Mouse (Mus musculus) limb, embryonic 14.5 days (tissue): ENCODE results near the gene Ttc21b. TPM values are rescaled to one million over a fixed set of nuclear protein-coding genes. Genes with fewer than 3 reads are reported as not detected.
"Not testable (repeated sequence)": the region's sequence is repeated elsewhere in the genome, so short reads cannot be mapped to it uniquely, and the experiment has no call there.

Experiments used
- ATAC-seq: fragments of 200-750 bp; cut with Nextera tagmentation; 2 replicates; pipeline ENCODE4 v1.8.0; 2017; ENCODE audit warnings: low read depth, moderate number of reproducible peaks, moderate TSS enrichment; ENCODE audit not compliant: low FRiP score
- DNase-seq: peaks from one replicate; pipeline ENCODE4 v3.0.0-alpha.2; 2015; ENCODE audit warnings: low spot score
- H3K27ac ChIP-seq: fragments of 300-500 bp; sonication (generic); replicated peaks from 2 replicates; pipeline ENCODE4 v1.5.1; 2014; ENCODE audit warnings: low read depth, mild to moderate bottlenecking, low read length, moderate library complexity, mixed read lengths
- H3K27me3 ChIP-seq: fragments of 300-500 bp; sonication (generic); 2 replicates; pipeline ENCODE4 v1.6.1; 2014; ENCODE audit warnings: low read length, mixed read lengths; ENCODE audit not compliant: control insufficient read depth, insufficient read depth
- H3K36me3 ChIP-seq: fragments of 300-500 bp; sonication (generic); 2 replicates; pipeline ENCODE4 v1.6.1; 2014; ENCODE audit warnings: mild to moderate bottlenecking, low read length, moderate library complexity, mixed read lengths; ENCODE audit not compliant: control insufficient read depth, insufficient read depth
- H3K4me1 ChIP-seq: fragments of 300-500 bp; sonication (generic); 2 replicates; pipeline ENCODE4 v1.6.1; 2014; ENCODE audit warnings: antibody characterized with exemption, low read length, mixed read lengths; ENCODE audit not compliant: control insufficient read depth, insufficient read depth
- H3K4me2 ChIP-seq: fragments of 300-500 bp; sonication (generic); replicated peaks from 2 replicates; pipeline ENCODE4 v1.6.1; 2014; ENCODE audit warnings: low read depth, mild to moderate bottlenecking, low read length, moderate library complexity; ENCODE audit not compliant: severe bottlenecking
- H3K4me3 ChIP-seq: fragments of 300-500 bp; sonication (generic); replicated peaks from 2 replicates; pipeline ENCODE4 v1.5.1; 2014; ENCODE audit warnings: low read length
- H3K9ac ChIP-seq: fragments of 300-500 bp; sonication (generic); 2 replicates; pipeline ENCODE4 v1.6.1; 2014; ENCODE audit warnings: mild to moderate bottlenecking, low read depth, low read length, moderate library complexity; ENCODE audit not compliant: severe bottlenecking
- H3K9me3 ChIP-seq: fragments of 300-500 bp; sonication (generic); 2 replicates; pipeline ENCODE4 v1.6.1; 2016; ENCODE audit warnings: low read length; ENCODE audit not compliant: control insufficient read depth
- POLR2A ChIP-seq: fragments of 200-500 bp; IDR thresholded peaks from 2 replicates; pipeline ENCODE4 v1.8.0; 2012; ENCODE audit warnings: inconsistent platforms, mild to moderate bottlenecking, moderate library complexity, borderline replicate concordance; ENCODE audit not compliant: insufficient read depth, insufficient read length; ENCODE audit errors: extremely low read depth
- WGBS: fragments of 180-500 bp; shearing (Covaris S2); extraction: QIAGEN DNeasy Blood & Tissue Kit; methylation state at CpG from one replicate; pipeline ENCODE4 v1.1.7; 2014; 5-methylcytosine and 5-hydroxymethylcytosine counted together
- polyA plus RNA-seq, 2 experiments: library from polyadenylated mRNA; depleted of rRNA in 1 of 2; stranded (reverse) in 1 of 2; unstranded in 1 of 2; fragments of >200 nt; fragmentation: Nextera tagmentation in 1 of 2; extraction: Ambion mirVana in 1 of 2; gene quantifications; 2 replicates each; pipeline versions ENCODE4 v1.2.1 to v1.2.3; 2012 to 2014

The Ttc21b gene
- polyA plus RNA-seq, 2 experiments = 12.0 to 14.7 TPM

- 60% methylated on average over 13 of the region's 13 CpGs for WGBS
- Histone ChIP-seq H3K27me3 (no peaks in the 10 kb centered on the region), H3K9ac (no peak overlapping the region), H3K4me1 (no peaks in the 10 kb centered on the region), H3K9me3 (no peaks in the 10 kb centered on the region), H3K4me3 (no peak overlapping the region), H3K27ac (no peak overlapping the region; the same call in 1 of the 2 replicates), H3K36me3 (peaks cover 15% of the 10 kb centered on the region), H3K4me2 (0 out of 2 replicates have a peak overlapping the region, but pooled peaks have one; percentile 18)
- ATAC-seq = peak; percentile 53; the same call in 1 of the 2 replicates
- no peak for TF ChIP-seq POLR2A
- peak; percentile 54 for DNase-seq
These were observed 64.7 kb downstream of the Ttc21b start for GRCm38 (mm10) chr2:66191691-66192100.

GRCm38 (mm10) chr2:66190157-66190556 lies 66.3 kb downstream of the Ttc21b start:
- peaks cover 9% of the 10 kb centered on the region for H3K36me3 ChIP-seq
- H3K9ac ChIP-seq = no peak overlapping the region
- DNase-seq = no peak
- ATAC-seq = no peak
- 96% methylated on average over 5 of the region's 5 CpGs for WGBS
- no peak for TF ChIP-seq POLR2A
- H3K9me3 ChIP-seq = no peaks in the 10 kb centered on the region
- no peaks in the 10 kb centered on the region for H3K27me3 ChIP-seq
- H3K27ac ChIP-seq = no peak overlapping the region
- no peak overlapping the region for H3K4me2 ChIP-seq
- H3K4me3 ChIP-seq = no peak overlapping the region
- H3K4me1 ChIP-seq = no peaks in the 10 kb centered on the region

- not testable (repeated sequence) for H3K4me1 ChIP-seq, H3K4me2 ChIP-seq, H3K9me3 ChIP-seq, H3K4me3 ChIP-seq, ATAC-seq, DNase-seq, H3K27ac ChIP-seq, H3K27me3 ChIP-seq, H3K36me3 ChIP-seq, H3K9ac ChIP-seq
- 96% methylated on average over 12 of the region's 12 CpGs for WGBS
These were observed 67.2 kb downstream of the Ttc21b start for GRCm38 (mm10) chr2:66189197-66189596.

GRCm38 (mm10) chr2:66187520-66187919 lies 68.9 kb downstream of the Ttc21b start:
- no peak for TF ChIP-seq POLR2A
- no peak overlapping the region for H3K4me2 ChIP-seq
- no peak overlapping the region for H3K4me3 ChIP-seq
- DNase-seq (no peak), ATAC-seq (no peak)
- no peaks in the 10 kb centered on the region for H3K4me1 ChIP-seq
- no peaks in the 10 kb centered on the region for H3K9me3 ChIP-seq
- no peaks in the 10 kb centered on the region for H3K27me3 ChIP-seq
- peaks cover 6% of the 10 kb centered on the region for H3K36me3 ChIP-seq
- no peak overlapping the region for H3K27ac ChIP-seq
- H3K9ac ChIP-seq = no peak overlapping the region
- 75% methylated on average over 6 of the region's 6 CpGs for WGBS

GRCm38 (mm10) chr2:66184431-66185164 lies 71.8 kb downstream of the Ttc21b start:
- ATAC-seq = no peak
- no peaks in the 10 kb centered on the region for H3K27me3 ChIP-seq
- no peak for TF ChIP-seq POLR2A
- no peaks in the 10 kb centered on the region for H3K4me1 ChIP-seq
- DNase-seq = no peak
- no peak overlapping the region for H3K4me2 ChIP-seq
- no peak overlapping the region for H3K27ac ChIP-seq
- no peak overlapping the region for H3K4me3 ChIP-seq
- 88% methylated on average over 7 of the region's 7 CpGs for WGBS
- H3K9me3 ChIP-seq = no peaks in the 10 kb centered on the region
- H3K9ac ChIP-seq = no peak overlapping the region
- H3K36me3 ChIP-seq = peaks cover 6% of the 10 kb centered on the region

GRCm38 (mm10) chr2:66180293-66180692 lies 76.1 kb downstream of the Ttc21b start:
- H3K9ac ChIP-seq = no peak overlapping the region
- peak overlapping the region; percentile 36 for H3K4me2 ChIP-seq
- ATAC-seq = peak; percentile 82
- DNase-seq = peak; percentile 83
- no peak overlapping the region for H3K27ac ChIP-seq
- no peaks in the 10 kb centered on the region for H3K27me3 ChIP-seq
- 16% methylated on average over 10 of the region's 10 CpGs for WGBS
- no peak overlapping the region for H3K4me3 ChIP-seq
- no peaks in the 10 kb centered on the region; the same call in 1 of the 2 replicates for H3K36me3 ChIP-seq
- no peak for TF ChIP-seq POLR2A
- no peaks in the 10 kb centered on the region for H3K9me3 ChIP-seq
- 0 out of 2 replicates have a peak, but pooled peaks cover 4% of the 10 kb centered on the region for H3K4me1 ChIP-seq
